Mouse (Mus musculus): ENCODE results near the gene Fam13c.

DNA sequence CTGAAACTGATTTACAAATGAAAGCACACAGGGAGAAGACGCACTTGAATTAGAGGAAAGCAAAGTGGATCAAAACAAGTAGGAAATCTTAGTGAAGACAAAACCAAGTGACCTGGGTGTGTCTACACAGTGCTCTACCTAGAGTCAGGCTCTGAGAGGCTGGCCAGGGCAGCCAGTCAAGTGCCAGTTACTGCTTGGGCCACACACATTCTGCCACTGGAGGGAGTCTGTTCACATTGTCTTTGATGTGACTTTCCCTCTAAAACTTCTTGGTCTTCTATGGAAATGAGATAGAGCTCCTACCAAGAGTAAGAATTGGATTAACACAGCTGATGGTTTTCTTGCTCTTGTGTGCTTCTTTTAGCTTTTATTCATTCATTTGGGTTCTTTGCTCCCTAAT lies 153.7 kb downstream of the Fam13c start:
- TF ChIP-seq CTCF (IDR thresholded peaks at IDR 0.05; ENCODE audit: low read depth, low read length), result no peak
- no peak for TF ChIP-seq GATA1 (IDR thresholded peaks at IDR 0.05; ENCODE audit: borderline replicate concordance, low read length)
- TF ChIP-seq POLR2AphosphoS5 (IDR thresholded peaks at IDR 0.05; ENCODE audit: insufficient replicate concordance, low read depth, low read length), result no peak
- TF ChIP-seq TAL1 (conservative IDR thresholded peaks at IDR 0.05; ENCODE audit: low read depth, low read length), result no peak

Measured in G1E (cell line).